Mouse (Mus musculus) forebrain, embryonic 11.5 days (tissue): Measurements from ENCODE around the gene Ctnna2. TPM values are rescaled to one million over a fixed set of nuclear protein-coding genes. Genes with fewer than 3 reads are reported as not detected.

Experiments
- ATAC-seq: fragments of 200-750 bp; cut with Nextera tagmentation; replicated peaks from 2 replicates; pipeline ENCODE4 v1.8.0; 2017; ENCODE audit warnings: moderate TSS enrichment; ENCODE audit not compliant: low FRiP score
- DNase-seq: peaks from one replicate; pipeline ENCODE4 v3.0.0-alpha.2; 2017; ENCODE audit warnings: low spot score
- H3K27ac ChIP-seq: fragments of 300-500 bp; sonication (generic); 2 replicates; pipeline ENCODE4 v1.5.1; 2014; ENCODE audit warnings: low read depth, low read length
- H3K27me3 ChIP-seq: fragments of 300-500 bp; sonication (generic); 2 replicates; pipeline ENCODE4 v1.6.1; 2014; ENCODE audit warnings: mild to moderate bottlenecking, low read length, mixed read lengths; ENCODE audit not compliant: control insufficient read depth, insufficient read depth
- H3K36me3 ChIP-seq: fragments of 300-500 bp; sonication (generic); 2 replicates; pipeline ENCODE4 v1.6.1; 2014; ENCODE audit warnings: mild to moderate bottlenecking, low read length, moderate library complexity, mixed read lengths; ENCODE audit not compliant: control insufficient read depth, insufficient read depth
- H3K4me1 ChIP-seq: fragments of 300-500 bp; sonication (generic); replicated peaks from 2 replicates; pipeline ENCODE4 v1.6.1; 2014; ENCODE audit warnings: low read length, mixed read lengths; ENCODE audit not compliant: control insufficient read depth, insufficient read depth
- H3K4me2 ChIP-seq: fragments of 300-500 bp; sonication (generic); 2 replicates; pipeline ENCODE4 v1.6.1; 2014; ENCODE audit warnings: low read depth, mild to moderate bottlenecking, low read length, moderate library complexity, mixed read lengths; ENCODE audit not compliant: severe bottlenecking
- H3K4me3 ChIP-seq: fragments of 300-500 bp; sonication (generic); 2 replicates; pipeline ENCODE4 v1.5.1; 2014; ENCODE audit warnings: low read depth, low read length
- H3K9ac ChIP-seq: fragments of 300-500 bp; sonication (generic); 2 replicates; pipeline ENCODE4 v1.6.1; 2014; ENCODE audit warnings: low read length
- H3K9me3 ChIP-seq: fragments of 300-500 bp; sonication (generic); 2 replicates; pipeline ENCODE4 v1.6.1; 2016; ENCODE audit warnings: low read length, mixed read lengths; ENCODE audit not compliant: control insufficient read depth
- WGBS: fragments of 180-500 bp; shearing (Covaris S2); extraction: QIAGEN DNeasy Blood & Tissue Kit; methylation state at CpG from one replicate; pipeline ENCODE4 v1.1.7; 2014; 5-methylcytosine and 5-hydroxymethylcytosine counted together
- polyA plus RNA-seq: library from polyadenylated mRNA; unstranded; fragments of >200 nt; fragmentation: Nextera tagmentation; extraction: Ambion mirVana; gene quantifications from 2 replicates; pipeline ENCODE4 v1.2.1, GENCODE M21; 2014

The Ctnna2 gene
- polyA plus RNA-seq, 1 experiment from 2014 or later = 38.5 TPM

GRCm38 (mm10) chr6:77213757-77214409 is 765.6 kb downstream of the Ctnna2 start:
- WGBS = 39% methylated on average over 3 of the region's 3 CpGs
- H3K4me2 ChIP-seq = no peak overlapping the region
- no peak for ATAC-seq

GRCm38 (mm10) chr6:77209929-77210328 is 769.6 kb downstream of the Ctnna2 start:
- Histone ChIP-seq H3K27ac (no peak overlapping the region), H3K4me1 (0 out of 2 replicates have a peak, but pooled peaks cover 2% of the 10 kb centered on the region), H3K4me2 (no peak overlapping the region), H3K9me3 (no peaks in the 10 kb centered on the region), H3K36me3 (no peaks in the 10 kb centered on the region), H3K27me3 (no peaks in the 10 kb centered on the region), H3K9ac (no peak overlapping the region), H3K4me3 (no peak overlapping the region)
- DNase-seq (no peak), ATAC-seq (no peak)
- WGBS = 77% methylated on average over 3 of the region's 3 CpGs

More at GRCm38 (mm10) chr6:77213757-77214409, 765.6 kb downstream of the Ctnna2 start:
- Histone ChIP-seq H3K9ac (no peak overlapping the region; the same call in 1 of the 2 replicates), H3K4me3 (no peak overlapping the region), H3K4me1 (0 out of 2 replicates have a peak, but pooled peaks cover 2% of the 10 kb centered on the region), H3K27ac (no peak overlapping the region), H3K27me3 (no peaks in the 10 kb centered on the region), H3K9me3 (no peaks in the 10 kb centered on the region), H3K36me3 (no peaks in the 10 kb centered on the region)
- DNase-seq = no peak

- DNase-seq (no peak), ATAC-seq (no peak)
- H3K4me1 ChIP-seq = 0 out of 2 replicates have a peak, but pooled peaks cover 2% of the 10 kb centered on the region
- H3K4me3 ChIP-seq = no peak overlapping the region
- H3K9ac ChIP-seq = no peak overlapping the region
- H3K4me2 ChIP-seq = no peak overlapping the region
- H3K27me3 ChIP-seq = no peaks in the 10 kb centered on the region
- WGBS = 95% methylated on average over 1 of the region's 1 CpGs
- H3K9me3 ChIP-seq = no peaks in the 10 kb centered on the region
- no peaks in the 10 kb centered on the region for H3K36me3 ChIP-seq
- H3K27ac ChIP-seq = no peak overlapping the region
Observed at GRCm38 (mm10) chr6:77209183-77209582, 770.3 kb downstream of the Ctnna2 start.

GRCm38 (mm10) chr6:77199375-77199774 is 780.1 kb downstream of the Ctnna2 start:
- no peaks in the 10 kb centered on the region for H3K36me3 ChIP-seq
- no peak overlapping the region for H3K4me3 ChIP-seq
- H3K9me3 ChIP-seq = no peaks in the 10 kb centered on the region
- H3K9ac ChIP-seq = no peak overlapping the region
- no peak overlapping the region for H3K4me2 ChIP-seq
- no peak overlapping the region for H3K27ac ChIP-seq
- no peaks in the 10 kb centered on the region for H3K27me3 ChIP-seq
- 36% methylated on average over 2 of the region's 2 CpGs for WGBS
- 0 out of 2 replicates have a peak, but pooled peaks cover 2% of the 10 kb centered on the region for H3K4me1 ChIP-seq
- ATAC-seq (no peak), DNase-seq (no peak)

GRCm38 (mm10) chr6:77196650-77197049 is 782.8 kb downstream of the Ctnna2 start:
- Histone ChIP-seq H3K36me3 (no peaks in the 10 kb centered on the region), H3K4me3 (no peak overlapping the region), H3K27ac (no peak overlapping the region), H3K9me3 (no peaks in the 10 kb centered on the region), H3K4me1 (0 out of 2 replicates have a peak, but pooled peaks cover 2% of the 10 kb centered on the region), H3K9ac (no peak overlapping the region), H3K4me2 (no peak overlapping the region), H3K27me3 (no peaks in the 10 kb centered on the region)
- no peak for DNase-seq
- no peak for ATAC-seq
- 90% methylated on average over 3 of the region's 3 CpGs for WGBS

GRCm38 (mm10) chr6:77191635-77192034 is 787.9 kb downstream of the Ctnna2 start:
- H3K4me2 ChIP-seq = no peak overlapping the region
- no peaks in the 10 kb centered on the region for H3K4me1 ChIP-seq
- no peak overlapping the region for H3K9ac ChIP-seq
- H3K27me3 ChIP-seq = no peaks in the 10 kb centered on the region
- WGBS = 76% methylated on average over 4 of the region's 4 CpGs
- no peaks in the 10 kb centered on the region for H3K9me3 ChIP-seq
- H3K36me3 ChIP-seq = no peaks in the 10 kb centered on the region
- ATAC-seq (no peak), DNase-seq (no peak)
- H3K4me3 ChIP-seq = no peak overlapping the region
- H3K27ac ChIP-seq = no peak overlapping the region

- ATAC-seq (peak; percentile 89), DNase-seq (no peak)
- H3K27ac ChIP-seq = no peak overlapping the region
- 27% methylated on average over 2 of the region's 2 CpGs for WGBS
- H3K9me3 ChIP-seq = no peaks in the 10 kb centered on the region
- no peaks in the 10 kb centered on the region for H3K4me1 ChIP-seq
- H3K4me2 ChIP-seq = no peak overlapping the region
- no peaks in the 10 kb centered on the region for H3K27me3 ChIP-seq
- H3K9ac ChIP-seq = no peak overlapping the region
- no peak overlapping the region for H3K4me3 ChIP-seq
- no peaks in the 10 kb centered on the region for H3K36me3 ChIP-seq
Observed at GRCm38 (mm10) chr6:77188628-77189027, 790.9 kb downstream of the Ctnna2 start.

- 79% methylated on average over 4 of the region's 4 CpGs for WGBS
- Histone ChIP-seq H3K4me1 (no peaks in the 10 kb centered on the region), H3K36me3 (no peaks in the 10 kb centered on the region), H3K9me3 (no peaks in the 10 kb centered on the region), H3K9ac (no peak overlapping the region), H3K4me2 (no peak overlapping the region), H3K4me3 (no peak overlapping the region), H3K27me3 (no peaks in the 10 kb centered on the region), H3K27ac (no peak overlapping the region)
- ATAC-seq (no peak), DNase-seq (no peak)
Observed at GRCm38 (mm10) chr6:77185751-77186150, 793.7 kb downstream of the Ctnna2 start.

- Histone ChIP-seq H3K9ac (no peak overlapping the region), H3K4me1 (no peaks in the 10 kb centered on the region), H3K4me3 (no peak overlapping the region), H3K9me3 (no peaks in the 10 kb centered on the region), H3K27ac (no peak overlapping the region), H3K4me2 (no peak overlapping the region), H3K36me3 (no peaks in the 10 kb centered on the region), H3K27me3 (no peaks in the 10 kb centered on the region)
- DNase-seq = no peak
- 71% methylated on average over 2 of the region's 2 CpGs for WGBS
- ATAC-seq = no peak
Observed at GRCm38 (mm10) chr6:77184896-77185295, 794.6 kb downstream of the Ctnna2 start.
